Mouse (Mus musculus) neural tube, embryonic 11.5 days (tissue): ENCODE data around the gene Phactr3. TPM values are rescaled to one million over a fixed set of nuclear protein-coding genes. Genes with fewer than 3 reads are reported as not detected.

ENCODE experiments used
- ATAC-seq: fragments of 200-750 bp; cut with Nextera tagmentation; 2 replicates; pipeline ENCODE4 v1.8.0; 2017; ENCODE audit warnings: moderate number of reproducible peaks, mild to moderate bottlenecking, moderate TSS enrichment, moderate library complexity; ENCODE audit not compliant: insufficient read depth, low FRiP score, low TSS enrichment
- DNase-seq: peaks from one replicate; pipeline ENCODE4 v3.0.0-alpha.2; 2015; ENCODE audit warnings: low spot score
- H3K27ac ChIP-seq: fragments of 300-500 bp; sonication (generic); 2 replicates; pipeline ENCODE4 v1.5.1; 2014; ENCODE audit warnings: low read depth, mild to moderate bottlenecking, low read length
- H3K27me3 ChIP-seq: fragments of 300-500 bp; sonication (generic); 2 replicates; pipeline ENCODE4 v1.6.1; 2014; ENCODE audit warnings: mild to moderate bottlenecking, low read length, mixed read lengths; ENCODE audit not compliant: control insufficient read depth, insufficient read depth
- H3K36me3 ChIP-seq: fragments of 300-500 bp; sonication (generic); 2 replicates; pipeline ENCODE4 v1.6.1; 2014; ENCODE audit warnings: mild to moderate bottlenecking, low read length, moderate library complexity, mixed read lengths; ENCODE audit not compliant: control insufficient read depth, insufficient read depth
- H3K4me1 ChIP-seq: fragments of 300-500 bp; sonication (generic); 2 replicates; pipeline ENCODE4 v1.6.1; 2014; ENCODE audit warnings: low read length, mixed read lengths; ENCODE audit not compliant: control insufficient read depth, insufficient read depth
- H3K4me2 ChIP-seq: fragments of 300-500 bp; sonication (generic); 2 replicates; pipeline ENCODE4 v1.6.1; 2014; ENCODE audit warnings: low read depth, mild to moderate bottlenecking, moderate library complexity
- H3K4me3 ChIP-seq: fragments of 300-500 bp; sonication (generic); 2 replicates; pipeline ENCODE4 v1.5.1; 2014; ENCODE audit warnings: low read depth, low read length
- H3K9ac ChIP-seq: fragments of 300-500 bp; sonication (generic); 2 replicates; pipeline ENCODE4 v1.6.1; 2014; ENCODE audit warnings: mild to moderate bottlenecking, low read length
- H3K9me3 ChIP-seq: fragments of 300-500 bp; sonication (generic); 2 replicates; pipeline ENCODE4 v1.6.1; 2016; ENCODE audit warnings: low read length; ENCODE audit not compliant: control insufficient read depth
- WGBS: fragments of 180-500 bp; shearing (Covaris S2); extraction: QIAGEN DNeasy Blood & Tissue Kit; methylation state at CpG from one replicate; pipeline ENCODE4 v1.1.7; 2014; 5-methylcytosine and 5-hydroxymethylcytosine counted together
- polyA plus RNA-seq: library from polyadenylated mRNA; unstranded; fragments of >200 nt; fragmentation: Nextera tagmentation; extraction: Ambion mirVana; gene quantifications from 2 replicates; pipeline ENCODE4 v1.2.1, GENCODE M21; 2014

Gene Phactr3
- polyA plus RNA-seq, 1 experiment from 2014 or later = 14.7 TPM

- peak; percentile 86 for DNase-seq
- Histone ChIP-seq H3K4me3 (no peak overlapping the region), H3K9ac (no peak overlapping the region), H3K27ac (no peak overlapping the region), H3K4me2 (no peak overlapping the region), H3K27me3 (no peaks in the 10 kb centered on the region), H3K9me3 (no peaks in the 10 kb centered on the region), H3K4me1 (0 out of 2 replicates have a peak, but pooled peaks cover 3% of the 10 kb centered on the region), H3K36me3 (no peaks in the 10 kb centered on the region)
- 10% methylated on average over 8 of the region's 8 CpGs for WGBS
- peak; percentile 54 for ATAC-seq
Observed at GRCm38 (mm10) chr2:178264389-178264788, 145.6 kb downstream of the Phactr3 start.

GRCm38 (mm10) chr2:178265454-178265853, 146.7 kb downstream of the Phactr3 start:
- Histone ChIP-seq H3K4me3 (no peak overlapping the region), H3K27ac (no peak overlapping the region), H3K27me3 (no peaks in the 10 kb centered on the region), H3K4me1 (0 out of 2 replicates have a peak, but pooled peaks cover 3% of the 10 kb centered on the region), H3K9me3 (no peaks in the 10 kb centered on the region), H3K36me3 (no peaks in the 10 kb centered on the region), H3K4me2 (no peak overlapping the region), H3K9ac (no peak overlapping the region)
- DNase-seq (no peak), ATAC-seq (0 out of 2 replicates have a peak, but pooled peaks have one; percentile 13)
- 25% methylated on average over 2 of the region's 2 CpGs for WGBS

- no peak for DNase-seq
- H3K4me2 ChIP-seq = no peak overlapping the region
Observed at GRCm38 (mm10) chr2:178270794-178271193, 152.0 kb downstream of the Phactr3 start.

GRCm38 (mm10) chr2:178272350-178272749, 153.6 kb downstream of the Phactr3 start:
- DNase-seq (no peak), ATAC-seq (no peak)
- H3K4me2 ChIP-seq = no peak overlapping the region
- H3K4me1 ChIP-seq = no peaks in the 10 kb centered on the region
- H3K9me3 ChIP-seq = no peaks in the 10 kb centered on the region
- no peak overlapping the region for H3K4me3 ChIP-seq
- no peak overlapping the region for H3K27ac ChIP-seq
- no peak overlapping the region for H3K9ac ChIP-seq
- H3K27me3 ChIP-seq = no peaks in the 10 kb centered on the region
- H3K36me3 ChIP-seq = no peaks in the 10 kb centered on the region
- WGBS = 75% methylated on average over 4 of the region's 4 CpGs

More at GRCm38 (mm10) chr2:178270794-178271193, 152.0 kb downstream of the Phactr3 start:
- H3K9me3 ChIP-seq = no peaks in the 10 kb centered on the region
- no peak overlapping the region for H3K4me3 ChIP-seq
- no peak for ATAC-seq
- H3K9ac ChIP-seq = no peak overlapping the region
- H3K4me1 ChIP-seq = no peaks in the 10 kb centered on the region
- no peaks in the 10 kb centered on the region for H3K27me3 ChIP-seq
- WGBS = 85% methylated on average over 2 of the region's 2 CpGs
- no peaks in the 10 kb centered on the region for H3K36me3 ChIP-seq
- H3K27ac ChIP-seq = no peak overlapping the region

GRCm38 (mm10) chr2:178274126-178274525, 155.4 kb downstream of the Phactr3 start:
- 75% methylated on average over 4 of the region's 4 CpGs for WGBS
- Histone ChIP-seq H3K4me1 (no peaks in the 10 kb centered on the region), H3K9me3 (no peaks in the 10 kb centered on the region), H3K27ac (no peak overlapping the region), H3K4me2 (no peak overlapping the region), H3K9ac (no peak overlapping the region), H3K36me3 (no peaks in the 10 kb centered on the region), H3K27me3 (no peaks in the 10 kb centered on the region), H3K4me3 (no peak overlapping the region)
- ATAC-seq = no peak
- no peak for DNase-seq

- 15% methylated on average over 6 of the region's 6 CpGs for WGBS
- Histone ChIP-seq H3K4me3 (no peak overlapping the region), H3K4me2 (no peak overlapping the region), H3K36me3 (no peaks in the 10 kb centered on the region), H3K9ac (no peak overlapping the region), H3K27me3 (no peaks in the 10 kb centered on the region), H3K27ac (no peak overlapping the region), H3K4me1 (no peaks in the 10 kb centered on the region), H3K9me3 (no peaks in the 10 kb centered on the region)
- no peak for ATAC-seq
- peak; percentile 61 for DNase-seq
Observed at GRCm38 (mm10) chr2:178277206-178277605, 158.4 kb downstream of the Phactr3 start.

- DNase-seq (no peak), ATAC-seq (no peak)
- Histone ChIP-seq H3K36me3 (no peaks in the 10 kb centered on the region), H3K9me3 (no peaks in the 10 kb centered on the region), H3K27ac (no peak overlapping the region), H3K4me1 (no peaks in the 10 kb centered on the region), H3K4me2 (no peak overlapping the region), H3K4me3 (no peak overlapping the region), H3K27me3 (no peaks in the 10 kb centered on the region), H3K9ac (no peak overlapping the region)
- WGBS = 49% methylated on average over 3 of the region's 3 CpGs
Observed at GRCm38 (mm10) chr2:178281183-178281582, 162.4 kb downstream of the Phactr3 start.

GRCm38 (mm10) chr2:178287285-178287684, 168.5 kb downstream of the Phactr3 start:
- Histone ChIP-seq H3K9me3 (no peaks in the 10 kb centered on the region), H3K4me1 (no peaks in the 10 kb centered on the region), H3K4me3 (no peak overlapping the region), H3K9ac (no peak overlapping the region), H3K36me3 (no peaks in the 10 kb centered on the region), H3K27me3 (no peaks in the 10 kb centered on the region), H3K4me2 (no peak overlapping the region), H3K27ac (no peak overlapping the region)
- WGBS = 77% methylated on average over 5 of the region's 5 CpGs
- DNase-seq (peak; percentile 39), ATAC-seq (no peak)

- H3K27ac ChIP-seq = no peak overlapping the region
- DNase-seq (no peak), ATAC-seq (no peak)
- no peak overlapping the region for H3K9ac ChIP-seq
- no peaks in the 10 kb centered on the region for H3K9me3 ChIP-seq
- no peak overlapping the region for H3K4me2 ChIP-seq
- no peak overlapping the region for H3K4me3 ChIP-seq
- no peaks in the 10 kb centered on the region for H3K27me3 ChIP-seq
- WGBS = 94% methylated on average over 3 of the region's 3 CpGs
- H3K4me1 ChIP-seq = no peaks in the 10 kb centered on the region
- no peaks in the 10 kb centered on the region for H3K36me3 ChIP-seq
Observed at GRCm38 (mm10) chr2:178288666-178289065, 169.9 kb downstream of the Phactr3 start.
